Mouse (Mus musculus): ENCODE results near the gene Fam114a1.
A peak's percentile ranks its signal among the peaks of the same experiment; 100 is the strongest.

The Fam114a1 gene

GRCm38 (mm10) chr5:65059806-65060205 is 89.9 kb downstream of the Fam114a1 start:
- no peak for DNase-seq (ENCODE audit: low spot score)

- DNase-seq (ENCODE audit: low spot score) = no peak
Observed at GRCm38 (mm10) chr5:65062236-65062635, 92.4 kb downstream of the Fam114a1 start.

GRCm38 (mm10) chr5:65063266-65063665 is 93.4 kb downstream of the Fam114a1 start:
- DNase-seq (ENCODE audit: low spot score) = no peak

GRCm38 (mm10) chr5:65068166-65068565 is 98.3 kb downstream of the Fam114a1 start:
- DNase-seq (ENCODE audit: low spot score) = no peak

GRCm38 (mm10) chr5:65069872-65070271 is 100.0 kb downstream of the Fam114a1 start:
- no peak for DNase-seq (ENCODE audit: low spot score)

GRCm38 (mm10) chr5:65071689-65072118 is 101.8 kb downstream of the Fam114a1 start:
- DNase-seq (ENCODE audit: low spot score) = no peak

GRCm38 (mm10) chr5:65073247-65073646 is 103.4 kb downstream of the Fam114a1 start:
- DNase-seq (ENCODE audit: low spot score) = no peak

GRCm38 (mm10) chr5:65074693-65075092 is 104.8 kb downstream of the Fam114a1 start:
- no peak for DNase-seq (ENCODE audit: low spot score)

- DNase-seq (ENCODE audit: low spot score) = no peak
Observed at GRCm38 (mm10) chr5:65076087-65076486, 106.2 kb downstream of the Fam114a1 start.

- no peak for DNase-seq (ENCODE audit: low spot score)
Observed at GRCm38 (mm10) chr5:65076748-65077147, 106.9 kb downstream of the Fam114a1 start.

- no peak for DNase-seq (ENCODE audit: low spot score)
Observed at GRCm38 (mm10) chr5:65078081-65078480, 108.2 kb downstream of the Fam114a1 start.

GRCm38 (mm10) chr5:65079881-65080280 is 110.0 kb downstream of the Fam114a1 start:
- DNase-seq (ENCODE audit: low spot score) = no peak

- DNase-seq (ENCODE audit: low spot score) = no peak
Observed at GRCm38 (mm10) chr5:65081836-65082235, 112.0 kb downstream of the Fam114a1 start.

GRCm38 (mm10) chr5:65086522-65086921 is 116.7 kb downstream of the Fam114a1 start:
- peak; percentile 20 for DNase-seq (ENCODE audit: low spot score)

GRCm38 (mm10) chr5:65089707-65090106 is 119.8 kb downstream of the Fam114a1 start:
- DNase-seq (ENCODE audit: low spot score) = no peak

- DNase-seq (ENCODE audit: low spot score) = no peak
Observed at GRCm38 (mm10) chr5:65091184-65091858, 121.5 kb downstream of the Fam114a1 start.

All from testis, postnatal 14 days (tissue).